Mouse (Mus musculus) olfactory bulb, adult 2 months (tissue): ENCODE measurements around the gene A630001G21Rik.

Source experiments
- CTCF ChIP-seq: fragments of 200-500 bp; IDR thresholded peaks from 2 replicates; pipeline ENCODE4 v1.5.1; 2012; ENCODE audit warnings: low read depth, mild to moderate bottlenecking, low read length, moderate library complexity; ENCODE audit not compliant: insufficient read depth
- POLR2A ChIP-seq: fragments of 200-500 bp; IDR thresholded peaks from 2 replicates; pipeline ENCODE4 v1.6.1; 2012; ENCODE audit warnings: mild to moderate bottlenecking, low read depth, low read length, moderate library complexity; ENCODE audit not compliant: insufficient read depth

DNA sequence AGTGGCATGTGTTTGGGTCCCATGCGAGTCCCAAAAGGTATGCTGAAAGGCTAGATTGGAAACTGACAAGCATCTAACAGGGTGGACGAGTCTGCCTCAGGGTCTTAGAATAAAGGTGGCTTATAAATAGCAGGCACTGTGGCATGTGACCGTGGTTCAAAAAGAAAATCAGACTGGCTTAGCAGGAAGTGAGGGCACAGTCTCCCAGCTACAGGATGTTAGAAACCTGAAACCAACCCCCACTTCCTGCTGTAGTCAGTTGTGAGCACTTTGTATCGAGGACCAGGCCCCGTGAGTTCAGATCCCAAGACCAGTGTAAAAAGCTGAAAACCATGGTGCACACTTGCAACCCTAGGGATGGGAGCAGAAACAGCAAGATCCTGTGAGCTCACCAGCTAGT, 91.1 kb downstream of the A630001G21Rik start:
- TF ChIP-seq CTCF = no peak
- no peak for TF ChIP-seq POLR2A
